Mouse (Mus musculus): ENCODE measurements around the gene Trappc3.

Gene Trappc3

GRCm38 (mm10) chr4:126314393-126314792 is 52.3 kb downstream of the Trappc3 start:
- DNase-seq = peak in 1 of 2 experiments; percentile 27

- peak; percentile 74 to 76 for DNase-seq
These were observed 53.8 kb downstream of the Trappc3 start for GRCm38 (mm10) chr4:126315931-126316330.

- peak; percentile 62 to 72 for DNase-seq
These were observed 54.4 kb downstream of the Trappc3 start for GRCm38 (mm10) chr4:126316443-126317040.

- no peak for DNase-seq
These were observed 57.7 kb downstream of the Trappc3 start for GRCm38 (mm10) chr4:126319806-126320205.

GRCm38 (mm10) chr4:126321111-126321853 is 59.2 kb downstream of the Trappc3 start, which contains the start of gene Adprhl2:
Adprhl2 (minus strand) TSS chr4:126321703.
- peak; percentile 100 for DNase-seq

- DNase-seq = peak in 1 of 2 experiments; percentile 40
These were observed 59.9 kb downstream of the Trappc3 start for GRCm38 (mm10) chr4:126321854-126322511.

GRCm38 (mm10) chr4:126322646-126323045 is 60.5 kb downstream of the Trappc3 start:
- no peak for DNase-seq

- peak; percentile 83 to 86 for DNase-seq
These were observed 62.7 kb downstream of the Trappc3 start for GRCm38 (mm10) chr4:126324861-126325260.

GRCm38 (mm10) chr4:126325281-126325861 is 63.2 kb downstream of the Trappc3 start, which contains the start of gene Tekt2:
Tekt2 (minus strand) TSS chr4:126325688.
- peak; percentile 63 to 67 for DNase-seq

All from cerebellum, postnatal 10 days (tissue).